Mouse (Mus musculus): ENCODE measurements around the gene Supt4a.

Gene Supt4a

DNA sequence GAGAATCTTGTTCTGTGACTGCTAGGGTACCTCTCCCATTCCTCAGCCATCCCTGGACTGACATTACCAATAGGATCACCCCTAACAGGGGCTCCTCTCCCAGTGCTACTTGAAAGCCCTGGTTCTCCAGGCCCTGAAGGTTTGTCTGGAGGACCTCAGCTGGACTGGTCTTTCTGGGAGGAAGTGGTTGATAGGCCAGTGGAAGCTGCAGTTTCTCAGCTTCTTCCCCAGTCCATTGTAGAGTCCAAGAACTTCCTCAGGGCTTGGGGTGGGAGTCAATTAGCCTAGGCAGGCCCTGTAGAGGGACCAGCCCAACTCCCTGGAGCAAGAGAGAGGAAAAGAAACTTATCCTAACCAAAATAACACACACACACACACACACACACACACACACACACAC, 11.8 kb upstream of the Supt4a start:
- DNase-seq (ENCODE audit: low spot score): no peak

DNA sequence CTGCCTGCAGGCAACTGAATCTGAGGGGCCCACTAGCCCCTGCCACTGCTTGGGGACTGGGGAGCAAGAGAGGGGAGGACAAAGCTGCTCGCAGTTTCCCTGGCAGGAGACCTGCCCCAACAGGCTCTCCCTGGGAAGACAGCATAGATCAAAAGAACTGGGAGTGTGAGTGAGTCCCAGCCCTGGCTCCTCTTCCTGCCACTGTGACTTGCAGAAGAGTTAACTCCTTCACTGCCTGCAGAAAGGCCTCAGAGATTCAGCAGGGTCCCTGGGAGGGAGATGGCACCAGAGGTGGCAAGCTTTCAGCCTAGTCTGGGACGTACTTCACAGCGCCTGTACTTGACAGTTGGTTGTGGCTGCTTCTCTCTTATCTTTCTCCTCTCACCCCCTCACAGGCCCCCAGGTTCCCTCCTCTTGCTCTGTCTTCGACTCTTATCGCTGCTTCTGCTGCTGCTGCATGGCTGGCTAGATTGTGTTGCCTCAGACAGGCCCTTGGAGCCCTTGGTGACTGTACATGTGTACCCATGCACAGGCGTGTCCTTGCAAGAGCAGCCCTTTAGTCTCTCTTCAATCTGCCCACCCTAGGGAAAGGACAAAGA, 11.3 kb upstream of the Supt4a start:
- no peak for DNase-seq (ENCODE audit: low spot score)

DNA sequence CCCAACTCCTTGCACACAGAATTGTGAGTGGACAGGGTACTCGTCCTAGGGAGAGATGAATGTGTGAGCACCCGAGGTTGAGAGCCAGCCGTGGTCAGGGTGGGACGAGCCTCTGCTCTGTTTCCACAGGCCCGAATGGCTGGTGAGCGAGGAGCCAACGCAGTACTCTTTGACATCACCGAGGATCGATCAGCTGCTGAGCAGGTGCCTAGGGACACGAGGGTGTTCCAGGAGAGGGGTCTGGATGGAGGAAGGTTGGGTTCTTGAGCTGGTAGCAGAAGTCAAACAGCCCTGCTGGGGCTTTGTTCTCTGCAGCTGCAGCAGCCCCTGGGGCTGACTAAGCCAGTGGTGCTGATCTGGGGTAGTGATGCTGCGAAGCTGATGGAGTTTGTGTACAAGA, 10.3 kb upstream of the Supt4a start:
- DNase-seq (ENCODE audit: low spot score): no peak

DNA sequence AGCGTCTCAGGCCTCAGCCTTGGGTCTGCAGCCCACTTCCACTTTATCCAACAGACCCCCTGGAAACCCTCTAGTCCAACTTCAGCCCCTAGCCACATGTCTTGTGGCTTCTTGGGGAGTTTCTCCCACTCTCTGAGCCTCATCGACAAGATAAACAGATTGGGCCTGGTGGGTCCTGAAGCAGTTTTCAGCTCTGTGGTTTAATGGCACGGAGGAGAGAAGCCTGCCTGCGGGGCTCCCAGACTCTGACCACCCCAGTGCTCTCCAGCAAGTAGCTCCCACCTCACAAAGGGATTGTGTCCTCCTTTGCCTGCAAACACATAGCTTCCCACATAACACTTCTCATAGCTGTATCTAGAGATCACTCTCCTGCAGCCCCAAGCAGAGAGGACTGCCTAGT, 9.9 kb upstream of the Supt4a start:
- no peak for DNase-seq (ENCODE audit: low spot score)

DNA sequence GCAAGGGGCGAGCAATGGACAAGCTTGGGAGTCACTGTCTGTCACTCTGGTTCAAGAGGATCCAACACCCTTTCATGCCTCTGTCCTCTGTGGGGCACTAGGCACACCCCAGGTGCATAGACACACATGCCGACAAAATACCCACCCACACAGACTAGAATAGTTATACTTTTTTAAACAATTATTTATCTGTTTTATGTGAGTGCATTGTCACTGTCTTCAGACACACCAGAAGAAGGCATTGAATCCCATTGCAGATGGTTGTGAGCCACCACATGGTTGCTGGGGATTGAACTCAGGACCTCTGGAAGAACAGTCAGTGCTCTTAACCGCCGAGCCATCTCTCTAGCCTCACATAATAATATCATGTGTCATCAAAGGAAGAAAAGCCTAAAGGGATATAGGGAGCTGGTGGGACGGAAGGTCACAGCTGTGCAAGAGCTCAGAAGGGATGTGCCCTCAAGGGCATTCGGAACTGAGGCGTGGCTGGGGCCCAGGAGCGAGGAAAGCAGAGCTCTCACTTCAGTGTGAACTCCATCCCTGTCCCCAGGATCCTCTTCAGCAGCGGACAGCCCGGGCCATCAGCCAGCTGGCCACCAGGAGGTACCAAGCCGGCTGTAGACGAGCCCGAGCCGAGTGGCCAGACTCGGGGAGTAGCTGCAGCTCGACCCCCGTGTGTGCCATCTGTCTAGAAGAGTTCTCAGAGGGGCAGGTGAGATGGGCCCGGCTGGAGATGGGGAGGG, 8.3 kb upstream of the Supt4a start:
- DNase-seq (ENCODE audit: low spot score): no peak

DNA sequence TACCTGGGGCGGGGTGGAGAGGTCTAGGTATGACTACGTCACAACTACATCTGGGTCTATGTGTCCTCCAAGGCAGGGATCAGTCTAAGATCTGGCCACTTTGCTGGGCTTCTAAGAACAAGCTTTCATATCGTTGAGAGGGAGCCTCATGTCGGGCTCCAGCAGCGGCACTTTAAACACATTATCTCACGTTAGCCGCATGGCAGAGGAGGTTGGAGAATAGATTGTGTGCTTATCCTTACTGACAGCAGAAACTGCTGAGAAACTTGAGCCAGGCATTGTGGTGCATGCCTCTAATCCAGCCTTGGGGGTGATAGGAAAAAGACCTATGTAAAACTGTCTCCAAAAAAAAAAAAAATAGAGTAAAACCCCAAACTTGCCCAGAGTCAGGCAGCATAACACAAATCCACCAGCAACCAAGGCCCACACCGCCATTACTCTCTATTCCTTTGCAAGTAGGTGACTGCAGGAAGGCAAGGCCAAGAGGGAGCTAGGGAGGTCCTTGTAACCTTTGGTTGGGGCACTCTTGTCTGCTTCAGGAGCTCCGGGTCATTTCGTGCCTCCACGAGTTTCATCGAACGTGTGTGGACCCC, 7.7 kb upstream of the Supt4a start:
- no peak for DNase-seq (ENCODE audit: low spot score)

DNA sequence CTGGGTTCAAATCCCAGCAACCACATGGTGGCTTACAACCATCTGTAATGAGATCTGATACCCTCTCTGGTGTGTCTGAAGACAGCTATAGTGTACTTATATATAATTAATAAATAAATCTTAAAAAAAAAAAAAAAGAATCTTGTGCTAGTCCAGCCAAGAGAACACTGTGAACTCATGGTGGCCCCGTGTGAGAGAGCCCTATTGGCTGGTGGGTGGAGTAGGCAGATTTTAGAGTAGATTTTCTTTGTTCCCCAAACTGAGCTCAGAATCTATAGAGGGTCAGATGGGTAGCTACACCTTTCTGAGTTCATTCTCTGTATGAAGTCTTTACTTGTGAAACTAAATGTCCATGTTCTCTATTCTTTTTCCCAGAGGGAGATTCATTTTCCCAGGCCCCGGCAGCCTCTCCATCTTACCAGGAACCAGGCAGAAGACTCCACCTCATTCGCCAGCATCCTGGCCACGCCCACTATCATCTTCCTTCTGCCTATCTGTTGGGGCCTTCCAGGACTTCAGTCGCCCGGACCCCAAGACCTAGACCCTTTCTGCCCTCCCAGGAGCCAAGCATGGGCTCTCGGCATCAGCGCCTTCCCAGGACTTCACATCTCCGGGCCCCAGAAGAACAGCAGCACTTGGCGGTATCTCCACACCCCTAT, 6.6 kb upstream of the Supt4a start:
- DNase-seq (ENCODE audit: low spot score): no peak

DNA sequence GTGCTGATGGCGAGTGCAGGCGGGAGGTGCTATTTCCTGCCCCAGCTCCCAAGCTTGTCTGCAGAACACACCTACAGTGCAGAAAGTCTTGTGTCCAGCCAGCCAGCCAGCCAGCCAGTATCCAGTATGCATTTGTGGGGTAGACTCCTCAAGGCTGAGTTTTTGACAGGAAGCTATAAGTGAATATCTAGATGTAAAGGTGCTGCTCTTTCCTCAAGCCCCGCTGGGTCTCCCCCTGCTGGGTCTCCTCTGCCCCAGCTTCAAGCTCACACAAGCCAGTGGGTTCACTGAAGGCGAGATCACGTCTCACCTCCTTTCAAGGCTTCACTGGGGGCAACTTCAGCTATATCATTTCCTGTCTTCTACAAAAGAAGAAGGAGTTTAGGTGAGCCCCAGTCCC, 3.0 kb upstream of the Supt4a start:
- no peak for DNase-seq (ENCODE audit: low spot score)

DNA sequence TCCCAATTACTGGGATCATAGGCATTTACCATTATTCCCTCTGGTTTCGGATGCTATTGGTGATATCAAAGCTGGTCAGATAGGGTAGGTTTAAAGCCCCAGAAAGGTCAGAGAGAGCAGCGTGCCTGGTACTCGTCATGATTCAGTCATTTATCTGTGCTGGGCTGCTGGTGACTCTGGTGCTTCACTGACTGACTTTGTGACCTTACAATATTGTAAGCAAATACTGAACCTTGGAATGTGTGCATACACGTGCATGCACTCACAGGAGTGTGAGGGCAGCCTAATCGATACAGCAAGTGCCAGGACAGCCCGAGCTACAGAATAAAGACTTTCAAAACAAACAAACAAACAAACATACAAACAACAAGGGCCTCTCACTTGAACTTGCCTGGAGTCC, 1.7 kb upstream of the Supt4a start:
- DNase-seq (ENCODE audit: low spot score): no peak

DNA sequence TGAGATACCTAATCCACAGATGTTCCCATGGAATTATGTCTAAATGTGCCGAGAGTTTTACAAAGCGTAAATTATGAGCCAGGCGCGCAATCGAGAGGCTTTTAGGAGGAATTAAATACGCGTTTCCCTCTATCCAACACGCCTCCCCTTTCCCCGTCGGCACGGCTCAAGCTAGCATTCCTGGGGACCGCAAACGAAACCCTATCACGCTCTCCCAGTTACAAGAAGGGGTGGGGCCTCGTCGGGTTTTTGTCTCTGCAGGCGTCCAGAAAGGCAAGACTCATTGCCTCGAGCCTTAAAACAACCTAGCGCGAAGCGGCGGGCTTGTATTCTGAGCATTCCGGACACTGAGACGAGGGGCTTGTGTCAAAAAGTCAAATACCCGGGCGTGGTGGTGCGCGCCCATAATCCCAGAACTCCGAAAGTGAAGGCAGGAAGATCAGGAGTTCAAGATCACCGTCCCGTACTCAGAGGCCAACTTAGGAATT, 661 bp upstream of the Supt4a start:
- DNase-seq (ENCODE audit: low spot score): peak; percentile 63

DNA sequence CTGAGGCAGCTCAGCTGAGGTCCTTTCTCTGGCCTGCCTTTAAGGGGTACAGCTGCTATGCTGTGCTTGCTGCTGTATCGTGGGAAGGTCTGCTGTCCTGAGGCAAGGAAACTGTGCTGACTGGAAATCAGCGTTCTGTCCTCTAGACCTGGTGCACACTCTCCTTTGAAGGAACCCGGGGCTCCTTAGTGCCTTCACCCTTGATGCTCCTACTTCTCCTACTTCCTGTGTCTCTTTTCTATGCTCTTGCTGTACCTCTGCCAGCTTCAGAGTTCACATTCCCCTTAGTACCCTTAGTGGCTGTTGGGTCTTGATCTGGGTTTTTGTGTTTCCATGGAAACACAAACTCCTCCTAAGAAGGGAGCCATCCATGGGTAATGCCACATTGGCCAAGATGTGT, 6.3 kb downstream of the Supt4a start:
- DNase-seq (ENCODE audit: low spot score): no peak

DNA sequence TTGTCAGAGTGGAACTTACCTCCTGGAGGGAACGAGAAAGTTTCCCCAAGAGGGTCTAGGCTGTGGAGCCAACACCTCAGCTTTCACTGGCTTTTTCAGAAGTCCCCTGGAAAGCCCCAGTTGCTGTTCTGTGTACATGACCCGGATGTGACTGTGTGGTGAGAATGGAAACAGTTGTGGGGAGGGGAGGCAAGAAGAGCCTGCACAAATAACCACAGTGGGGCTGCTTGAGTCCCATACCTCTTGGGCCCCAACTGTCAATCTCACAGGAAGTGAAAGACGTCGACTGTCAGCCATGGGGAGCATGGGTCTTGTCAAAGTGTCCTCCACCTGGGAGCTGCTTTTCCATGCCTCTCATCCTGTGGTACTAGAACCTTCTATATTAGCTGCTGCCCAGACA, 7.6 kb downstream of the Supt4a start:
- DNase-seq (ENCODE audit: low spot score): peak; percentile 65

DNA sequence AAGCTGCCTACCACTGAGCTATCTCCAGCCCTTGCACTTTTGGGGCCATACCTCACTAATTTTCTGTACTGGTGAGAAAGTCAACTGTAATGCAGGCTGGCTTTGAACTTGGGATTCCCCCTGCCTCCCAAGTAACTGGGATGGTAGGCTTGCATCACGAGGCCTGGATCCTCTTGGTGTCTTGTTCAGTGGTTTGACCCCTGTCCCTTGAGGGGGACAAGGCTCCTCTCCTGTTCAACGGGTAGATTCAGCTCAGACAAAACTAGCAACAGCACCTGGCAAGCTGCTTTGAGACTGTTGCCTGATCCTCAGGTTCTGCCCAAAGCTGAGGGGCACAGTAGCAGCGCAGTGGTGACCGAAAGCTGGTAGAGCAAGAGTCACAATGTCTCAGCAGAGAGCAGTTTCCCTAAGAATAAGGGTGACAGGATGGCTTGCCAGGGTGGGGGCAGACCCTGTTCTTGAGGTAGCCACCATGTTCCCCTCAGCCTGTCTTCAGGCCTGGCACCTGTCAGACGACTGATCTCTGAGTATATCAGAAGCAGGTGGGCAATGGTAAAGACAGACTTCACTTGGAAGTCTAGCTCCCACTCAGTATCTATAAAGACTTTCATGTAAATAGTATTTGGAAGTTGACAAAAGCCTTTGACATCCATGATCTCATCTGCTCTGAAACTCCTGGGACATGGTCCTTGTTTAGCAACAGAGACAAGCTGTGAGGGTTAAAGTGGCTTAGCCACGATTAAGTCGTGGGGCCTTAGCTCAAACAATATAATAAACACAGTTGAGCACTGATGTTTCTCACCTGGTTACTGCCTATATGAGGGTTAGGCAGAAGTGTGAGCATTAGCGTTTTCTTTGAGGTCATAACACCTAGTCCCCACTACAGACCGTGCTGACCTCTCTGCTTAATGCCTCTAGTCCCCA, 8.5 kb downstream of the Supt4a start:
- DNase-seq (ENCODE audit: low spot score): no peak

DNA sequence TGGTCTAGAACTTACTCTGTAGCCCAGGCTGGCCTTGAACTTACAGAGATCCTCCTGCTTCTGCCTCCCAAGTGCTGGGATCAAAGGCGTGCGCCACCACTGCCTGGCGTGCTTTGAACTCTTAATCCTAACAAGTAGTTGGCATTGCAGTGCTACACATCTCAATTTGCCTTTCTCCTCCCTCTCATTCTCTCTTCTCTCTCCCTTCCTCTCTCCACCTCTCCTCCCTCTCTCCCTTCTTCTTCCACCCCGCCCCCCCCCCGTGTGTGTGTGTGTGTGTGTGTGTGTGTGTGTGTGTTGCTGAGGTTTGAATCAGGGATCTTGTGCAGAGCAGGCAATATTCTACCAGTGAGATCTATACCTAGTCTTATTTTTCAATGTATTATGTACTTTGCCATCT, 10.0 kb downstream of the Supt4a start:
- DNase-seq (ENCODE audit: low spot score): no peak

DNA sequence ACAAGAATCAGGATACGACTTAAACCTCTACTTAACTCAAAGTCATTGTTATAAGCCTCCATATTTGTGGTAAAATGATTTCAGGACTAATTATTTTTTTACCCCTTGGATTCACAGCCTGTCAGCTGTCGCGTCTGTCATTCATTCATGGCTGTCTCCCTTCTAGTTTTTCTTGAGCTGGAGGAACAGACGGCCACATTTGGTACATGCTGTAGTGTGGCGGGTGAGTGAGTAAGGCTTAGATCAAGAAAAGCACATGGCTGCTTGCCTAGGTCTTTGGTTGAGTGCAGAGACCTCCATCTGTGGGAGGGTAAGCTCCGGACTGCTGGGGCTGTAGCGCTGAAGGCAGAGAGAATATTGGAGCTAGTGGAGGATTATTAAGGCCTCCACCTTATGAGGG, 10.4 kb downstream of the Supt4a start:
- no peak for DNase-seq (ENCODE audit: low spot score)

DNA sequence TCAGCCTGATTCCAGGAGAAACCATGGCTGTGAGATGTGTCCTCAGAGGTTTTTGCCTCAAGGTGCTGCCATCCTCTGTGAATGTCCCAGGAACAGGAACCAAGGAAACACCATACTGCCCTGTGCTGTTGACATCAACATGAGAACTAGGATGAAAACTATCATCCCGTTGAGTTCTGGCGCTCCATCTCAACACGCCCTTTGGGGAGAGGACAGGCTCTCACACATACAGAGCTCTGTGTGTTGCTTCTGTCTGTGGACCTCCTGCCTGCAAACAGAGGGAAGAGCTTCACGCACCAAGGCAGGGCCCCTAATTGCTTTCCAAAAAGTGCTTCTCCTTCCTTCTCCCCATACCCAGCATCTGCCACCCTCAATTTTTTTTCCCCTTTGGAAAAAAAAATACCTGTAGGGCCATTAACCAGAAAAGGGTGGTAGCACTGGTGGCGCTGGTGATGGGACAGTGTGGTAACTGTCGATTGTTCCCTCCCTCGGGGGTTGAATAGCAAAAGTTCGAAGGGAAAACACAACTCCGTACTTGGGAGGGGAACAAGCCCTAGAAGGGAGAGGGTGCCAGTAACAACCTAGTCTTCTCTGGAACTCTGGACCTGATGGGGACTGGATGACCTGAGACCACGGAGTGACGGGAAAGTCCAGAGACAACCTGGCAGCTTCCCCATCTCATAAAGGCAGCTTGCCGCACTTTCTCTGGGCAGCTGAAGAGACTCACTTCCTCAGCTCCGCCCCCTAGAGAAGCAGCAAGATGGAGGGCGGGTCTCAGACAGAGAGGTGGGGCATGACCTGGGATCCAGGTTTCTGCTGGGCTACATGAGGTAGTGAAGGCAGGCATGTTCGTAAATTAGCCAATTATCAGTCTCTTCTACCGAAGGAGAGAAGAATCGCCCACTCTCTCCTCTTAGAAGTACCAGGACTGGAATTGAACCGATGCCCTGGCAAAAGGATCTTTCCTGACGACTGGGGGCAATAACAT, 11.1 kb downstream of the Supt4a start:
- peak; percentile 78 for DNase-seq (ENCODE audit: low spot score)

DNA sequence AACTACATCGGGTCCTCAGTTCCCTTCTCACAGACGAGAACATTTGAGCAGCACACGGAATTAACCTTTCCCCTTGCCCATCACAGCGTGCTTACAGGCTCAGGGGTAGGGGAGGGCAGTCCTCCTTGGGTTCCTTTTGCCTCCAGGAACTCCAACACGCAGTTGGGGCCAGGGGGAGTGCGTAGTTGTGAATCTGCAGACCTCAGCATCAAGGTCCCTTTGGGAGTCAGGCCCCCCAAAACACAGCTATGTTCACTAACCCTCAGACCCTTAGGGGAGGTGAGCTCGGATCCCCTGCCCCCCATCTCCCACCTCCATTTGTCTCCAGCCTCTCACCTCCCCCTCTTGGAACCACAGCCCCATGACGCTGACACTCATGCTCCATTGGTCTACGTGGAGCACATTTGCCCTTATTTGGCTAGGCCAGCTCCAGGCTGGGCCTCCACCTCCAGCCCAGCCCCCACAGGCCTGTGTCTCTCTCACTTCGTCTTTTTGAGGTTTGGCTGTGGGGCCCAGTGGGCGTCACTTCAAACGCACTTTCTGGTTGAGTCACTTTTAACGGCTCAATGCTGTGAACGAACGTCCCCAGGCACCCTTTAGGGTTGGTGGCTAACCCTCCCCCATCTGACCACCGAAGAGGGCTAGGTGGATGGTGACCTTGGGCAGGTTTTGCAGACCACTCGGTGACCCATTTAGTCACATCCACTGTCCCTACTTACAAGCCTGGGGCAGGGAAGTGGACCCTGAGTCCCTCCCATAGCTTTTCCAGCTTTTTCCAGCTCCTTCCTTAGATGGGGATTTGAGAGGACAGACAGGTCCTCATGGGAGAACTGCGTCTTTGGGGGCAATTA, 12.1 kb downstream of the Supt4a start:
- peak; percentile 90 for DNase-seq (ENCODE audit: low spot score)

DNA sequence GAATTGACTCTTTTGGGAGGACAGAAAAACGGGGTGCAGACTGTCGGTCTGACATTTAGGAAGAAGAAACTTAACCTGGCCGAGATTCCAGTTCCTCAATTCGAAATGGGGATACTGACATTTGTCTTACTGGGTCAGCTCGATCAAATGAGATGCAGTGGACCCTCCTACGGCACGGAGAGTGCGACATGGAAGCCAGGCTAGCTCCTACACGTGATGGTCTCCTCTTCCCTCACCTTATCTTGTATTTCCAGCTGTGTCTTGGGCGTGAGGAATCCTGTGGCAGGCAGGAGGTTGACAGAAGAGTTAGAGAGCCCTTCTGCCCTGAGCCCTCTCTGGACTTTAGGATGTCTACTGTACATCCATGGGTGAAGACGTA, 12.7 kb downstream of the Supt4a start:
- DNase-seq (ENCODE audit: low spot score): no peak

DNA sequence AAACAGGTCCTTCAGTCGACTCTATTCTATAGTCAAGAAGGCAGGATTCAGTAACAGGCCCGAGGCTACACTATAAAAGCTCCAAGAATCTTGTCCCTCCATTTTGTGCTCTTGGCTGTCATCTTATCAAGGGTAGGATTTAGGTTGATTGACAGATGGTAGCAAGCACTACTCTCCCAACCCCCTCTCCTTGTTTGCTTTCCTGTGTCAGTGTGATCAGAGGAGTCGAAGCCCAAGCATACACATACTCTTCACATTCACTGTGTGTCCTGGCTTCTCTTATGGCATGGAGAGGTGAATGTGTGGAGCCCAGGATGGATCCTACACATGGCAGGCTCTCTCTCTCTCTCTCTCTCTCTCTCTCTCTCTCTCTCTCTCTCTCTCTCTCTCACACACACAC, 13.2 kb downstream of the Supt4a start:
- no peak for DNase-seq (ENCODE audit: low spot score)

DNA sequence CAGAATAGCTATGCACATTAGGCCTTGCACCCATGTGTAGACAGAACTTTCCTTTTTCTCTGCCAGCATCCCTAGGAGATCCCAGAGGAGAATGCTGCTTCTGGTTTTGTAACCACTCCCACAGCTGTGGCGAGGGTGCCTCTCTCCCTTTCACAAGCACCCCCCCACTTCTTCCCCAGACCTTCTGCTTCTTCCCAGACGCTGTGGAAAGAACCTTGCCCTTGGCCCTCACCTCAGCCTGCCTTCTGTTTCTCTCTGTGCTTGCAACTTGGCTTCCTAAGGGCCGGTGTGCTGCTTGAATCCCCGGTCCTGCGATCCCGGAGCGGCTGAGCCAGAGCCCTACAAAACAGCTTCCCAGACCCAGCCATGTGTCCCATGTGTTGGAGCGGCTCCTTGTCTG, 13.7 kb downstream of the Supt4a start:
- DNase-seq (ENCODE audit: low spot score): no peak
